Mouse (Mus musculus) intestine, postnatal 0 days (tissue): ENCODE measurements around the gene Prdm11. TPM values are rescaled to one million over a fixed set of nuclear protein-coding genes. Genes with fewer than 3 reads are reported as not detected.

Experiments used
- ATAC-seq: fragments of 200-750 bp; cut with Nextera tagmentation; 2 replicates; pipeline ENCODE4 v1.8.0; 2017; ENCODE audit warnings: mild to moderate bottlenecking, moderate TSS enrichment, moderate library complexity
- H3K27ac ChIP-seq: fragments of 300-500 bp; sonication (generic); 2 replicates; pipeline ENCODE4 v1.5.1; 2014; ENCODE audit warnings: mild to moderate bottlenecking, low read depth, low read length, moderate library complexity
- H3K27me3 ChIP-seq: fragments of 300-500 bp; sonication (generic); replicated peaks from 2 replicates; pipeline ENCODE4 v1.6.1; 2014; ENCODE audit warnings: low read length, mixed read lengths; ENCODE audit not compliant: control insufficient read depth, insufficient read depth
- H3K36me3 ChIP-seq: fragments of 300-500 bp; sonication (generic); 2 replicates; pipeline ENCODE4 v1.6.1; 2014; ENCODE audit warnings: mild to moderate bottlenecking, moderate library complexity; ENCODE audit not compliant: control insufficient read depth, insufficient read depth
- H3K4me1 ChIP-seq: fragments of 300-500 bp; sonication (generic); replicated peaks from 2 replicates; pipeline ENCODE4 v1.6.1; 2014; ENCODE audit warnings: antibody characterized with exemption, low read length, mixed read lengths; ENCODE audit not compliant: control insufficient read depth, insufficient read depth
- H3K4me2 ChIP-seq: fragments of 300-500 bp; sonication (generic); replicated peaks from 2 replicates; pipeline ENCODE4 v1.6.1; 2014; ENCODE audit warnings: low read depth, mild to moderate bottlenecking, moderate library complexity
- H3K4me3 ChIP-seq: fragments of 300-500 bp; sonication (generic); 2 replicates; pipeline ENCODE4 v1.5.1; 2014; ENCODE audit warnings: low read depth, low read length
- H3K9ac ChIP-seq: fragments of 300-500 bp; sonication (generic); 2 replicates; pipeline ENCODE4 v1.6.1; 2014; ENCODE audit warnings: mild to moderate bottlenecking, low read depth, low read length
- H3K9me3 ChIP-seq: fragments of 300-500 bp; sonication (generic); 2 replicates; pipeline ENCODE4 v1.6.1; 2016; ENCODE audit warnings: mixed run types; ENCODE audit not compliant: control insufficient read depth
- CTCF ChIP-seq: sonication (generic); IDR thresholded peaks from 2 replicates; pipeline ENCODE4 v1.5.1; 2016; ENCODE audit warnings: low read depth, mild to moderate bottlenecking, control low read depth, antibody characterized with exemption, moderate library complexity
- WGBS: fragments of 180-500 bp; shearing (Covaris S2); extraction: QIAGEN DNeasy Blood & Tissue Kit; methylation state at CpG from one replicate; pipeline ENCODE4 v1.1.7; 2014; 5-methylcytosine and 5-hydroxymethylcytosine counted together
- polyA plus RNA-seq: library from polyadenylated mRNA; unstranded; fragments of >200 nt; fragmentation: Nextera tagmentation; extraction: Ambion mirVana; gene quantifications from 2 replicates; pipeline ENCODE4 v1.2.1, GENCODE M21; 2015

Gene Prdm11
- polyA plus RNA-seq, 1 experiment from 2014 or later: 2.3 TPM

GRCm38 (mm10) chr2:93047491-93048050, 1.6 kb upstream of the Prdm11 start:
- Histone ChIP-seq H3K4me2 (no peak overlapping the region), H3K27me3 (no peaks in the 10 kb centered on the region), H3K4me1 (peaks cover 6% of the 10 kb centered on the region), H3K4me3 (no peak overlapping the region), H3K9ac (no peak overlapping the region), H3K36me3 (no peaks in the 10 kb centered on the region), H3K9me3 (no peaks in the 10 kb centered on the region), H3K27ac (no peak overlapping the region)
- WGBS: 78% methylated on average over 7 of the region's 7 CpGs
- TF ChIP-seq CTCF: no peak
- no peak for ATAC-seq

DNA sequence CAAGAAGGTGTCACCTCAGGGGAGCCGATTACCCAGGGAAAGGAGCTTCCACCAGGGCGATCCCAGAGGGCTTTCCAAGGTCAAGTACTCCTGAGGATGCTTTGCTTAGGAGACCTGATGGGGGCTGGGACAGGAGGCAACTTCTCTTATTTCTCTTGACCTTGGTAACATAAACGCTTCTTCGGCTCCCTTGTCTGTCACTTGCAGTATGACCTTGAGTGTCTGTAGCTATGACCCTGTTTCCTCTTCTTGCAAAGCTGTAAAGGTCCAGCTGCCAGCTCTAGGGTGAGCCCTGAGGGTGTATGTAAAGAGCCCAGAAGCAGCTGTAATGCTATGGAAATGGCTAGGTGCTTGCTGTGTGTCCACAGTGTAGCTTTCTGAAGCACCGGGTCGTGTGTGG, 1.1 kb upstream of the Prdm11 start:
- Histone ChIP-seq H3K27me3 (no peaks in the 10 kb centered on the region), H3K9me3 (no peaks in the 10 kb centered on the region), H3K27ac (no peak overlapping the region), H3K9ac (no peak overlapping the region), H3K36me3 (no peaks in the 10 kb centered on the region), H3K4me1 (peaks cover 6% of the 10 kb centered on the region), H3K4me2 (0 out of 2 replicates have a peak overlapping the region, but pooled peaks have one; percentile 87), H3K4me3 (no peak overlapping the region)
- WGBS: 73% methylated on average over 6 of the region's 6 CpGs
- ATAC-seq: no peak
- TF ChIP-seq CTCF: no peak

DNA sequence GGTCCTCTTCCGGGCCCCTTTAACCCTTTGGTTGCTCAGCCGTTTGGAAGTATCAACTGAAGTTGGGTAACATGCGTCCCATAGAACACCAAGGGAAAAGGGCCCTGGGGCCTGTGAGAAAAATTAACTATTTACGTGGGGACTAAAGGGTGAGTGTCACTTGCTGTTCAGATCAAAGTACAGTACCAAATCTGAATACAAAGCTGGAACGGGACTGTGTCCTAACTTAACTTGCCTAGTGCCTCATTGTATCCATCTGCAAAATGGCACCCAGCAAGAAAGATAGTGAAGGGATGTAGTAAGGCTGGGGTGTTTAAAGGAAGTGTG, 505 bp upstream of the Prdm11 start:
- Histone ChIP-seq H3K27me3 (no peaks in the 10 kb centered on the region), H3K4me2 (peak overlapping the region; percentile 87), H3K4me1 (peaks cover 8% of the 10 kb centered on the region), H3K4me3 (peak overlapping the region; percentile 80), H3K9me3 (no peaks in the 10 kb centered on the region), H3K9ac (peak overlapping the region; percentile 97), H3K27ac (peak overlapping the region; percentile 96; the same call in 1 of the 2 replicates), H3K36me3 (no peaks in the 10 kb centered on the region)
- WGBS: 8% methylated on average over 5 of the region's 5 CpGs
- no peak for TF ChIP-seq CTCF
- ATAC-seq: no peak

DNA sequence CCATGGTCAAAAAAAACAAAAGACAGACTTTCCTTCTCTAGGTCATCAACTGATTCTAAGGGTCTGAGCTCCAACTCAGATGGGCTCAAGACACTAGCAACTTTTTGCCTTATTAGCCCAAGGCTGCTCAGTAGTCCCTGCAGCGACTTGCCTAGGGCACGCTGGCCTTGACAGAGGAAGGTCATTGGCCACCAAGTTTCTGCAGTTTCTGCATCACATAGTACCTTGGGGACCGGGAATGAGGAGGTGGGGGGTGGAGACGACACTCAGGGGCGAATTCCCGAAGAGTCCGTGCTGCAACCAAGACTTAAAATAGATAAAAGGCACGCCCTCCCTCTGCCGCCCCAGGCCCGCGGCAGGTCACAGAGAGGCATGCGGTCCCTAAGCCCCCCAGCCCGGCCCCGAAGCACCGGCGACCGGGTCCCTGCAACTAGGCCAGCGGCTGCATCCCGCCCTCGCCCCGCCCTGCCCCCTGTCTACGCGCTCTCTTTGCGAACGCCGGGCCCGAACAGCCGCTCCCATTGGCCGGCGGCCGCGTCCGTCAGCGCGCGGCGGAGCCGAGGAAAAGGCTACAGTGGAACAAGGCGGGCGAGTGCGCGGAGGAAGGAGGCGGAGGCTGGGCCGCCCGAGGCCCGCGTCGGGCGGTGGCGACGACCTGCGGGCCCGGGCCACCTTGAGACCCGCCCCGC, 694 bp downstream of the Prdm11 start:
- H3K9me3 ChIP-seq: no peaks in the 10 kb centered on the region

DNA sequence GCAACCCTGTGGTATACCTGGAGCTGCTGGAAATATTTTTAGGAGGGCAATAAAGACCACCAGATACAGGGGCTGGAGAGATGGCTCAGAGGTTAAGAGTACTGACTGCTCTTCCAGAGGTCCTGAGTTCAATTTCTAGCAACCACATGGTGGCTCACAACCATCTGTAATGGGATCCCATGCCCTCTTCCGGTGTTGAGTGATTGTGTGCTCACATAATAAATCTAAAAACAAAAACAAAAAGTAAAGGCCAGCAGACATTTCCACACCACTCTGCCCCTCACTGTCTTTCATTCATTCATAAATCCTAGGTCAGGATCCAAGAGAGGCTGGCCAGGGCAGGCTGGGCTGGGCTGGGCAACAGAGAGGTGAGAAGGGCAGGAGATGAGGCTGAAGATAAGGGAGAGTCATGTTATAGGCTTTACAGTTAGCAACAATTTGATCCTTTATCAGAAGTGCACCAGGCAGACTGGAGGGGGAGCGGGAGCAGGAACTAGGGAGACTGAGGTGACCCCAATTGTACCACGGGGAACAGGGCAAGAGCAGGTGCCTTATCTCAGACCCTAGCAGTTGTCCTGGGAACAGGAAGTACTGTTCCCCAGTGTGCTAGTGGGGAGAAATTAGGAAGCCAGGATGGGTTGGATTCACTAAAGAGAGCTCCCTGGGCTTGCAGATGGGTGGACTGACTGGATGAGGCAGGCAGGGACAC, 2.4 kb downstream of the Prdm11 start:
- Histone ChIP-seq H3K9me3 (no peaks in the 10 kb centered on the region), H3K27me3 (no peaks in the 10 kb centered on the region), H3K4me3 (no peak overlapping the region), H3K27ac (no peak overlapping the region), H3K9ac (peak overlapping the region; percentile 22; the same call in 1 of the 2 replicates), H3K36me3 (no peaks in the 10 kb centered on the region), H3K4me2 (no peak overlapping the region), H3K4me1 (peaks cover 17% of the 10 kb centered on the region)
- WGBS: 61% methylated on average over 3 of the region's 3 CpGs
- ATAC-seq: no peak
- no peak for TF ChIP-seq CTCF

More for the DNA sequence above, 694 bp downstream of the Prdm11 start:
- Histone ChIP-seq H3K27me3 (no peaks in the 10 kb centered on the region), H3K27ac (peak overlapping the region; percentile 96), H3K4me1 (peaks cover 17% of the 10 kb centered on the region), H3K4me3 (peak overlapping the region; percentile 80), H3K4me2 (peak overlapping the region; percentile 87), H3K36me3 (no peaks in the 10 kb centered on the region), H3K9ac (peak overlapping the region; percentile 97)
- peak; percentile 94 for ATAC-seq
- WGBS: under 1% methylated on average over 49 of the region's 55 CpGs
- peak; percentile 54 for TF ChIP-seq CTCF

DNA sequence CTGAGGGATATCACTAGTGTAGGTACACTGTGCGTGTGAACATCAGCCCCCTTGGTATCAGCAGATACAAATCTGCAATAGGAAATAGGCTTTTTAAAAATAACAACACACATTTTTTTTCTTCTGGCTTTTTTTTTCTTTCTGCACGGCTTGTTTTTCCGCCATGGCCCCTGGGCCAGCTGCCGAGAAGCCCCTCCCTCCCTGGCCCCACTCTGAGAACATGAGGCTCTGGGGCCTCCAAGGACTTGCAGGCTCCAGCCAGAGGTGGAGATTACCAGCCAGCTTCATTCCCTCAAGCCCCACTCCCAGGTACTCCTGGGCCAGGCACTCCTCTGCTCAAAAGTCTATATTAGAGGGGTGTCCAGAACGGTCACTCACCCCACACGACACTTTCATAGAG, 4.5 kb downstream of the Prdm11 start:
- no peak for TF ChIP-seq CTCF
- Histone ChIP-seq H3K9me3 (no peaks in the 10 kb centered on the region), H3K4me1 (peaks cover 13% of the 10 kb centered on the region; the same call in 1 of the 2 replicates), H3K36me3 (no peaks in the 10 kb centered on the region), H3K4me3 (no peak overlapping the region), H3K9ac (no peak overlapping the region), H3K27ac (no peak overlapping the region), H3K4me2 (0 out of 2 replicates have a peak overlapping the region, but pooled peaks have one; percentile 9), H3K27me3 (no peaks in the 10 kb centered on the region)
- WGBS: 40% methylated on average over 6 of the region's 6 CpGs
- ATAC-seq: no peak
